Mouse (Mus musculus): ENCODE measurements at regions not wholly inside any gene's neighbourhood (a gene's known extent, or its start where the extent isn't known, plus 50 kb on each side); places are given as distances from the start of the nearest gene placed in this dataset.

- Histone ChIP-seq H3K36me3 (no peaks in the 10 kb centered on the region), H3K27ac (peak overlapping the region; percentile 51; the same call in 1 of the 2 replicates), H3K4me1 (no peaks in the 10 kb centered on the region), H3K27me3 (no peaks in the 10 kb centered on the region), H3K4me2 (no peak overlapping the region), H3K9me3 (no peaks in the 10 kb centered on the region), H3K9ac (no peak overlapping the region), H3K4me3 (no peak overlapping the region)
- 60% methylated on average over 7 of the region's 7 CpGs for WGBS
- peak; percentile 76; the same call in 1 of the 2 replicates for ATAC-seq (ENCODE audit: borderline replicate concordance, extremely low read depth, low FRiP score, low TSS enrichment)
Observed at GRCm38 (mm10) chr12:54537690-54538319, 118.6 kb downstream of the Sptssa start.

GRCm38 (mm10) chr12:54537022-54537421, 119.4 kb downstream of the Sptssa start:
- Histone ChIP-seq H3K4me2 (no peak overlapping the region), H3K4me3 (no peak overlapping the region), H3K36me3 (no peaks in the 10 kb centered on the region), H3K4me1 (no peaks in the 10 kb centered on the region), H3K27me3 (no peaks in the 10 kb centered on the region), H3K9ac (no peak overlapping the region), H3K9me3 (no peaks in the 10 kb centered on the region), H3K27ac (peak overlapping the region; percentile 51; the same call in 1 of the 2 replicates)
- no peak for ATAC-seq (ENCODE audit: borderline replicate concordance, extremely low read depth, low FRiP score, low TSS enrichment)
- 62% methylated on average over 7 of the region's 7 CpGs for WGBS

- Histone ChIP-seq H3K9ac (no peak overlapping the region), H3K36me3 (no peaks in the 10 kb centered on the region), H3K4me1 (no peaks in the 10 kb centered on the region), H3K4me2 (no peak overlapping the region), H3K4me3 (no peak overlapping the region), H3K27me3 (no peaks in the 10 kb centered on the region), H3K9me3 (no peaks in the 10 kb centered on the region), H3K27ac (no peak overlapping the region)
- WGBS = 66% methylated on average over 6 of the region's 9 CpGs
- ATAC-seq (ENCODE audit: borderline replicate concordance, extremely low read depth, low FRiP score, low TSS enrichment) = no peak
Observed at GRCm38 (mm10) chr12:54535556-54536516, 120.5 kb downstream of the Sptssa start.

- Histone ChIP-seq H3K27ac (no peak overlapping the region), H3K36me3 (no peaks in the 10 kb centered on the region), H3K4me3 (no peak overlapping the region), H3K4me1 (no peaks in the 10 kb centered on the region), H3K9me3 (no peaks in the 10 kb centered on the region), H3K4me2 (no peak overlapping the region), H3K9ac (no peak overlapping the region), H3K27me3 (no peaks in the 10 kb centered on the region)
- ATAC-seq (ENCODE audit: borderline replicate concordance, extremely low read depth, low FRiP score, low TSS enrichment) = no peak
- 41% methylated on average over 7 of the region's 7 CpGs for whole genome bisulfite sequencing
Observed at GRCm38 (mm10) chr12:54534910-54535309, 121.5 kb downstream of the Sptssa start.

GRCm38 (mm10) chr12:54533134-54533533, 123.2 kb downstream of the Sptssa start:
- H3K4me3 ChIP-seq = no peak overlapping the region
- H3K27ac ChIP-seq = no peak overlapping the region
- no peaks in the 10 kb centered on the region for H3K27me3 ChIP-seq
- no peaks in the 10 kb centered on the region for H3K9me3 ChIP-seq
- no peaks in the 10 kb centered on the region for H3K36me3 ChIP-seq
- 43% methylated on average over 5 of the region's 5 CpGs for WGBS
- no peaks in the 10 kb centered on the region for H3K4me1 ChIP-seq
- H3K9ac ChIP-seq = no peak overlapping the region
- ATAC-seq (ENCODE audit: borderline replicate concordance, extremely low read depth, low FRiP score, low TSS enrichment) = no peak
- H3K4me2 ChIP-seq = no peak overlapping the region

GRCm38 (mm10) chr12:54532062-54532461, 124.3 kb downstream of the Sptssa start:
- Histone ChIP-seq H3K4me3 (no peak overlapping the region), H3K9ac (no peak overlapping the region), H3K27ac (no peak overlapping the region), H3K36me3 (no peaks in the 10 kb centered on the region), H3K27me3 (no peaks in the 10 kb centered on the region), H3K9me3 (no peaks in the 10 kb centered on the region), H3K4me2 (no peak overlapping the region), H3K4me1 (no peaks in the 10 kb centered on the region)
- no peak for ATAC-seq (ENCODE audit: borderline replicate concordance, extremely low read depth, low FRiP score, low TSS enrichment)
- WGBS = 79% methylated on average over 8 of the region's 8 CpGs

GRCm38 (mm10) chr12:54528046-54528445, 128.3 kb downstream of the Sptssa start:
- no peak for ATAC-seq (ENCODE audit: borderline replicate concordance, extremely low read depth, low FRiP score, low TSS enrichment)
- Histone ChIP-seq H3K27ac (no peak overlapping the region), H3K27me3 (no peaks in the 10 kb centered on the region), H3K9ac (no peak overlapping the region), H3K9me3 (no peaks in the 10 kb centered on the region), H3K4me3 (no peak overlapping the region), H3K4me2 (no peak overlapping the region), H3K36me3 (no peaks in the 10 kb centered on the region), H3K4me1 (no peaks in the 10 kb centered on the region)

- no peaks in the 10 kb centered on the region for H3K4me1 ChIP-seq
- ATAC-seq (ENCODE audit: borderline replicate concordance, extremely low read depth, low FRiP score, low TSS enrichment) = no peak
- no peaks in the 10 kb centered on the region for H3K27me3 ChIP-seq
- H3K9me3 ChIP-seq = no peaks in the 10 kb centered on the region
- H3K9ac ChIP-seq = no peak overlapping the region
- no peak overlapping the region for H3K27ac ChIP-seq
- 49% methylated on average over 2 of the region's 2 CpGs for WGBS
- no peak overlapping the region for H3K4me2 ChIP-seq
- H3K4me3 ChIP-seq = no peak overlapping the region
- no peaks in the 10 kb centered on the region for H3K36me3 ChIP-seq
Observed at GRCm38 (mm10) chr12:54527577-54527976, 128.8 kb downstream of the Sptssa start.

- Histone ChIP-seq H3K4me3 (no peak overlapping the region), H3K36me3 (no peaks in the 10 kb centered on the region), H3K27me3 (no peaks in the 10 kb centered on the region), H3K27ac (no peak overlapping the region), H3K9me3 (no peaks in the 10 kb centered on the region), H3K4me1 (peaks cover 2% of the 10 kb centered on the region; the same call in 1 of the 2 replicates), H3K9ac (no peak overlapping the region), H3K4me2 (no peak overlapping the region)
- WGBS = 49% methylated on average over 4 of the region's 4 CpGs
- ATAC-seq (ENCODE audit: borderline replicate concordance, extremely low read depth, low FRiP score, low TSS enrichment) = no peak
Observed at GRCm38 (mm10) chr12:54520406-54520805, 136.0 kb downstream of the Sptssa start.

GRCm38 (mm10) chr12:54519370-54519769, 137.0 kb downstream of the Sptssa start:
- WGBS = 73% methylated on average over 3 of the region's 3 CpGs
- ATAC-seq (ENCODE audit: borderline replicate concordance, extremely low read depth, low FRiP score, low TSS enrichment) = no peak
- Histone ChIP-seq H3K4me2 (no peak overlapping the region), H3K4me1 (peaks cover 2% of the 10 kb centered on the region; the same call in 1 of the 2 replicates), H3K9me3 (no peaks in the 10 kb centered on the region), H3K36me3 (no peaks in the 10 kb centered on the region), H3K27me3 (no peaks in the 10 kb centered on the region), H3K27ac (no peak overlapping the region; the same call in 1 of the 2 replicates), H3K9ac (no peak overlapping the region), H3K4me3 (no peak overlapping the region)

GRCm38 (mm10) chr12:54517265-54517664, 139.1 kb downstream of the Sptssa start:
- H3K27me3 ChIP-seq = no peaks in the 10 kb centered on the region
- H3K9ac ChIP-seq = no peak overlapping the region
- peaks cover 2% of the 10 kb centered on the region; the same call in 1 of the 2 replicates for H3K4me1 ChIP-seq
- no peak overlapping the region for H3K27ac ChIP-seq
- 25% methylated on average over 3 of the region's 3 CpGs for WGBS
- no peak for ATAC-seq (ENCODE audit: borderline replicate concordance, extremely low read depth, low FRiP score, low TSS enrichment)
- no peak overlapping the region for H3K4me2 ChIP-seq
- H3K4me3 ChIP-seq = no peak overlapping the region
- H3K9me3 ChIP-seq = no peaks in the 10 kb centered on the region
- H3K36me3 ChIP-seq = no peaks in the 10 kb centered on the region

- Histone ChIP-seq H3K4me2 (no peak overlapping the region), H3K4me1 (peaks cover 2% of the 10 kb centered on the region; the same call in 1 of the 2 replicates), H3K36me3 (no peaks in the 10 kb centered on the region), H3K27ac (no peak overlapping the region; the same call in 1 of the 2 replicates), H3K9ac (no peak overlapping the region), H3K4me3 (no peak overlapping the region), H3K9me3 (no peaks in the 10 kb centered on the region), H3K27me3 (no peaks in the 10 kb centered on the region)
- no peak for ATAC-seq (ENCODE audit: borderline replicate concordance, extremely low read depth, low FRiP score, low TSS enrichment)
- 54% methylated on average over 3 of the region's 3 CpGs for WGBS
Observed at GRCm38 (mm10) chr12:54516463-54516862, 139.9 kb downstream of the Sptssa start.

Measured in lung, embryonic 15.5 days (tissue).